Mouse (Mus musculus) layer of hippocampus, adult 8-10 months (tissue): Measurements from ENCODE around the gene Krt222. TPM values are rescaled to one million over a fixed set of nuclear protein-coding genes. Genes with fewer than 3 reads are reported as not detected.

Experiments used
- total RNA-seq, 4 experiments: library from RNA; stranded (reverse); gene quantifications; 2 replicates each; pipeline ENCODE4 v1.2.4; 2022

Gene Krt222
- total RNA-seq, 4 experiments from 2014 or later: 23.4 to 28.0 (median 26.3) TPM

Other genes starting within 250 kb of the Krt222 start
- 1 to 10 TPM in 2 of 4 experiments, under 1 TPM in 2; 0.62 to 2.4 (median 1.2) TPM for gene Top2a, start 219.9 kb downstream of the Krt222 start, total RNA-seq
- gene Igfbp4, start 202.8 kb downstream of the Krt222 start, total RNA-seq: 10 to 100 TPM; 69.7 to 86.8 (median 75.2) TPM
- under 1 TPM in 2 of 4 experiments, not detected in 2; 0.27 TPM for gene Tns4, start 154.8 kb downstream of the Krt222 start, total RNA-seq
- not detected for gene Ccr7, start 89.0 kb downstream of the Krt222 start, total RNA-seq
- 10 to 100 TPM; 57.1 to 58.8 (median 58.0) TPM for gene Smarce1, start 13.1 kb downstream of the Krt222 start, total RNA-seq
- not detected for gene Krt24, start 41.2 kb upstream of the Krt222 start, total RNA-seq
- gene Krt25, start 78.9 kb upstream of the Krt222 start, total RNA-seq: not detected
- not detected for gene Krt26, start 93.9 kb upstream of the Krt222 start, total RNA-seq
- not detected for gene Krt27, start 107.0 kb upstream of the Krt222 start, total RNA-seq
- gene Krt28, start 130.8 kb upstream of the Krt222 start, total RNA-seq: under 1 TPM in 2 of 4 experiments, not detected in 2; 0.38 to 0.52 TPM
- 10 to 100 TPM; 10.4 to 12.6 (median 11.0) TPM for gene Krt10, start 145.3 kb upstream of the Krt222 start, total RNA-seq
- gene Krt12, start 178.2 kb upstream of the Krt222 start, total RNA-seq: 1 to 10 TPM in 3 of 4 experiments, under 1 TPM in 1; 0.85 to 1.7 (median 1.5) TPM
- not detected for gene Krt20, start 194.1 kb upstream of the Krt222 start, total RNA-seq
- gene Krt23, start 249.1 kb upstream of the Krt222 start, total RNA-seq: not detected